Mouse (Mus musculus) kidney, postnatal 14 days (tissue): ENCODE results near the gene Rpn2.

Experiments
- DNase-seq: peaks from one replicate; pipeline ENCODE4 v3.0.0; 2022; ENCODE audit warnings: mixed read lengths

Rpn2 gene

DNA sequence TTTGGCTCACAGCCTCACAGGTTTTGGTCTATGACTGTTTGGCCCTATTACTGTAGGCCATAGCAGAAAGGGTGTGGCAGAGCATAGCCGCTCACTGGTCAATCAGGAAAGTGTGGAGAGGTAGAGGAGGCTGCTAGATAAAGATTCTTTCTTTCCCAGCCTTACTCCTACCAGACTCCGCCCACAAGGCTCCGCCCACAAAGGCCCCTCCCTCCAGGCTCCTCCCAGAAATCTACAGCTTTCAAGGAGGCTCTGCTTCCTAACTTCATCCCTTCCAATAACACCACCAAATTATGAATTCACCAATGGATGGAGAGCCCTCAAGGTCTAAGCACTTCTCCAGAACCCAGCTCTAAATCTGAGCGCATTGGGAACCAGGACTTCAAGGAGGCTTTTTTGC, 74.4 kb downstream of the Rpn2 start:
- no peak for DNase-seq

DNA sequence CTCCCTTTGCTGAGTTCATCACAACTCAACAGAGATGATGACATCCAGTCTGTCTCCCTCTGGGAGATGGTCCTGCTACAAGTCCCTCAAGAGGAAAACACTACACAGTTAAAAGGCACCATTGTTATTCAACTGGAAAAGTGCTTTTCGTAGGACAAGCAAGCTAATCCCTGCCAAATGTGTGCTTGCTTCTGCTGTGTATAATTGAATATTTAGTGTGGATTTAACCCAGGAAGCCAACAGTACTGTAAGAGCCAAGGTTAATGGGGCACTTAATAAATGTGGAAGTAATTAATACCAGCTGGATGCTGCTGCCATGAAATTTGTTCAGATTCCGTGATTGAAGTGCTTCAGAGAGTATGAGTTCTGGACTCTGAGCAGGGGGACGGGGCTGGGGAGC, 75.3 kb downstream of the Rpn2 start:
- no peak for DNase-seq

DNA sequence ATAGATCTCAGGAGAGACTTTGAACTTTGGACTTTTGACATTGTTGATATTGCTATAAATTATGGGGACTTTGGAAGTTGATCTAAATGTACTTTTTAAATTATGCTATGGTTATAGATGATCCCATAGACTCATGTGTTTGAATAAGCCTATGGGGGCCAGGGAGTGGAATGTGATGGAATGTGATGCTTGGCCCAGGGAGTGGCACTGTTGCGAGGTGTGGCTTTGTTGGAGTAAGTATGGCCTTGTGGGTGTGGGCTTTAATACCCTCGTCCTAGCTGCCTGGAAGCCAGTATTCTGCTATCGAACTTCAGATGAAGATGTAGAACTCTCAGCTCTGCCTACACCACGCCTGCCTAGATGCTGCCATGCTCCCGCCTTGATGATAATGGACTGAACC, 81.2 kb downstream of the Rpn2 start:
- no peak for DNase-seq

- DNase-seq = no peak
Measured at GRCm38 (mm10) chr2:157363031-157363430, 84.2 kb downstream of the Rpn2 start.

- no peak for DNase-seq
Measured at GRCm38 (mm10) chr2:157366762-157367161, 87.9 kb downstream of the Rpn2 start.

- peak; percentile 95 for DNase-seq
Measured at GRCm38 (mm10) chr2:157367184-157367893, 88.5 kb downstream of the Rpn2 start, which contains the start of gene Manbal. Manbal (plus strand) TSS chr2:157367594.

- no peak for DNase-seq
Measured at GRCm38 (mm10) chr2:157367991-157368390, 89.2 kb downstream of the Rpn2 start.

- DNase-seq = peak; percentile 39
Measured at GRCm38 (mm10) chr2:157371696-157372095, 92.9 kb downstream of the Rpn2 start.

DNA sequence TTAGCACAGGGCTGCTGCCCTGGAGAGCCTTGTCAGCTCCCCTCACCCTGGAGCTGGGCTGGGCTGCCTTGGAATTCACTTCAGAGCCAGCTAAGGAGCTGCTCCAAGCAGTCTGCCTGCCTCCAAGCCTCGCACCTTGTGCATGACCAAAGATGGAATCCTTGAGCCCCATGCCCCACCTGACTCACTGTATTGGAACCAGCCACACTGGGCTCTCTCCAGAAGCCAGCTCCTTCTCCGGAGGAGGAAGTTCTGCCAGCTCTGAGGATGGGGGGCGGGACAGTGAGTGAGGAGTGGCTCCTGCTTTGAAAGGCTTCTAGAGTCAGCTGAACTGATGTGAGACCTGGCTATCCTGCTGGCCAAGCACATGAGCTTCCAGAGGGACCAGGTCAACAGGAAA, 94.9 kb downstream of the Rpn2 start:
- DNase-seq = no peak

DNA sequence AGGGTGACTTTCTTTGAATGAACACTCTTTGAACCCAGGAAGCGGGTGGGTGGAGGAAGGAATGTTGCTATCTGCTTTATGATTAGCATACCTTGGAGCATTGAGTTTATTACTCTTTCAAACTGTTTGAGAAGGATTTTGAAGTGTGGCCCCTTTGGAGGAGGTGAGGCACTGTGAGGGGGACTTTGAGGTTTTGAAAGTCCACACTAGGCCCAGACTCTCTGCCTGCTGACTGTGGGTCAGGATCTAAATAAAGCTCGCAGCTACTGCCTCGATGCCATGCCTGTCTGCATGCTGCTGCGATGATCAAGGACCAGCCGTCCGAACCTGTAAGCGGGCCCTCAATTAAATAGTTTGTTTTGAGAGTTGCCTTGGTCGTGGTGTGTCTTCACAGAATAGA, 96.2 kb downstream of the Rpn2 start:
- no peak for DNase-seq
